Mouse (Mus musculus) layer of hippocampus, postnatal 36 days (tissue): ENCODE data around the gene Laptm4a. TPM values are rescaled to one million over a fixed set of nuclear protein-coding genes. Genes with fewer than 3 reads are reported as not detected.
A peak's percentile ranks its signal among the peaks of the same experiment; 100 is the strongest.

Experiments
- DNase-seq, 2 experiments: peaks; one replicate each; pipeline ENCODE4 v3.0.0; 2022
- total RNA-seq, 2 experiments: library from RNA; stranded (reverse); gene quantifications; 2 replicates each; pipeline ENCODE4 v1.2.3; 2021

Laptm4a gene
- 100 to 1,000 TPM; 211 to 225 TPM for total RNA-seq

- peak; percentile 95 to 96 for DNase-seq
Observed at GRCm38 (mm10) chr12:8921394-8922368, at the start of gene Laptm4a. Laptm4a (plus strand) TSS chr12:8921664.

GRCm38 (mm10) chr12:8875583-8875982, 45.9 kb upstream of the Laptm4a start:
- no peak for DNase-seq

DNA sequence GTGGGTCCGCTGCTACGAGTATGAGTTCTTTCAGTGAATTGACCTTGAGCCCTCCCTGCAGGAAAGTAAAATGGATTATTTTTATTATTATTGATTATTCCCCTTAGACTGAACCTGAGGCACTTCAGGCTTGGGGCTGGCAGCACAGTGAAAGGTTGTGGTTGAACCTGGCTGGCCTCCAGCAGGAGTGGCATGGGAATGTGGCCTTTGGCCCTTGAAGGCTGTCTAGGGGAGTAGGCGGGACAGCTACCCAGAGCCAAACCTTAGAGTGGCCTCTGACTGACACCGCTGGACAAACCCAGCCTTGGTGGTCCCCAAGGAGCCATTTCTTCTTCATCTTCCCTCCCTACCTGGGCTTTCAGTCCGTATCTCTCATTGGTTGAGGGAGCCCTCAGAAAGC, 44.6 kb upstream of the Laptm4a start:
- DNase-seq: no peak

DNA sequence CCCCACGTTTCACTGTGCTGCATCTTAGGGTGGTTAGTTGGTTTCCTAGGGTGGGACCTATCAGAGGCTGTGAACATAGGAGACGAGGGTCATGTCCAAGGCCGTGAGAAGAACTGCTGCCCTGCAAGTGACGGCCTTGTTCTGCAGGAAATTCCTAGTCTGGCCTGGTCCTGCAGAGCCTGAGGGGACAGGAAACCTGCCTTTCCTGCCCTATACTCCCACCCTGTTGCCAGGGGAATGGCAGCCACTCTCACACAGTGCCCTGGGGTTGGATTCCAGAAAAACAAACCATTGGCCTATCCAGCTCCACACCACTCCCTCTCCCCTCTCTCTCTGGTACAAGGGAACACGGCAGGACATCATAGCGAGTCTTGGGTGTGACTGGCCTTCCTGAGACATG, 44.1 kb upstream of the Laptm4a start:
- DNase-seq: no peak

- no peak for DNase-seq
Observed at GRCm38 (mm10) chr12:8878752-8879151, 42.7 kb upstream of the Laptm4a start.

GRCm38 (mm10) chr12:8879389-8879788, 42.1 kb upstream of the Laptm4a start:
- no peak for DNase-seq

DNA sequence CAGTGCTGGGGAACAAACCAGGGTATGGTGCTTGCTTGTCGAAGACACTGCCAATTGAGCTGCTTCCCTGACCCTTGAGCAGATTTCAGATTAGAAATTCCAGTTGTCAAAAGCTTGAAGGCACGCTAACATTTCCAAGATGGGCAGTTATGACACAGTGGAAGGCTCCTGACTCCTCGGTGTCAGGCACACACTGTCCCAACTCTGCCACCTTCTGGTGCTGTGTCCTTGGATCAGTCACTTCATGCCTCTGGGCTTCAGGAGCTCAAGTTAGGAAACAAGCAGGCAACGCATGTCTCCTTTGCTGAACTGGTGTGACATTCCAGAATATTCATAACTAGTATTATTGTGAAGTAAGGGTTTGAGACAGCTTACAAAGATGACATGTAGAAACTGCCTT, 39.7 kb upstream of the Laptm4a start:
- no peak for DNase-seq

- no peak for DNase-seq
Observed at GRCm38 (mm10) chr12:8882376-8882775, 39.1 kb upstream of the Laptm4a start.

DNA sequence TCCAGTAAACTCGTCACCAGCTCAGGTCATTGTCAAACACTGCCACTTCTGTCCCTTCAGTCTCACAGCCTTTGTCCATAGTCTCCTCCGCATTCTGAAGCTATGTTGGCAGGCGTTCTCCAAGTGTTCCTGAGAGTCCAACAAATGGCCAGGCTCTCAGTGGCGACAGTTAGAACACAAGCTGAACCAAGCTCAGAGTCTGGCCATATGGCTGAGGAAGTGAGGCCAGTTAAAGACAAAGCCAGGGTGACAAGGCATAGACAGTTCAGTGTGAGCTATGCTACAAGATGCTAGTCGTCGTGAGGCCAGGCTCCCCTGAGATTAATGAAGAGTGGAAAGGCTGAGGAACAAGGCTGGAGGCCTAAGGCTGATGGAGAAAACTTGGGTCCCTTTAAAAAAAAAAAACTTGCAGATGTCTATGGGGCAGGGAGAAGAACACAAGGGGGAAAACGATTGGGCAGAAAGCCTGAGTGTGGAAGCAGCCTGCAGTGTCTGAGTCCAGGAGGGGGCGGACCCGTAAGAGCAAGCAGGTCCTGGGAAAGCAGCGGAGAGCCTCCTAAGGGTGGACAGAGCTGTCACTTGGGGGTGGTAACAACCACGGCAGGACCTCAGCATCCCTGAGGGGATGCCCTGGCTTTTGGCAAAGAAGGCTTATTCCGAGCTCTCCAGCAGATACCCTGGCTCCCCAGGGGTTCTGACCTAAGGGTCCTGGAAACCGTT, 36.9 kb upstream of the Laptm4a start:
- no peak for DNase-seq

DNA sequence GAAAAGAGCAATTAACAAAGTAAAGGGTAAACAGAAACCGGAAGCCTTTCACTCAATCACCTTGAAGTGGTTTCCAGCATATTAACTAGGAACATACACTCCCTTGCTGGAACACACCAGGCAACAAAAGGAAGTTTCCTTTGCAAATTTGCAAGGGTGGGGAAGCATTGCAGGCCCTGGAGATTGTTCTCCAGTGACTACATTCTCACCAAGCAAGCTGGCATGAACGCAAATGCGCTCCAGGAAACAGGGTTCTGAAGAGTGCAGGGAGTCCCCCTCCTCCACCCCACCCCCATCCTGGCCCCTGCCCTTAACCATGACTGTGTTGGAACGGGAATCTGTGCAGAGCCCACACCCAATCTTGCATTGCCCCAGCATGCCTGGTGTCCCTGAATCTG, 36.3 kb upstream of the Laptm4a start:
- no peak for DNase-seq

- DNase-seq: no peak
Observed at GRCm38 (mm10) chr12:8885950-8886349, 35.5 kb upstream of the Laptm4a start.

- DNase-seq: no peak
Observed at GRCm38 (mm10) chr12:8888445-8888844, 33.0 kb upstream of the Laptm4a start.

DNA sequence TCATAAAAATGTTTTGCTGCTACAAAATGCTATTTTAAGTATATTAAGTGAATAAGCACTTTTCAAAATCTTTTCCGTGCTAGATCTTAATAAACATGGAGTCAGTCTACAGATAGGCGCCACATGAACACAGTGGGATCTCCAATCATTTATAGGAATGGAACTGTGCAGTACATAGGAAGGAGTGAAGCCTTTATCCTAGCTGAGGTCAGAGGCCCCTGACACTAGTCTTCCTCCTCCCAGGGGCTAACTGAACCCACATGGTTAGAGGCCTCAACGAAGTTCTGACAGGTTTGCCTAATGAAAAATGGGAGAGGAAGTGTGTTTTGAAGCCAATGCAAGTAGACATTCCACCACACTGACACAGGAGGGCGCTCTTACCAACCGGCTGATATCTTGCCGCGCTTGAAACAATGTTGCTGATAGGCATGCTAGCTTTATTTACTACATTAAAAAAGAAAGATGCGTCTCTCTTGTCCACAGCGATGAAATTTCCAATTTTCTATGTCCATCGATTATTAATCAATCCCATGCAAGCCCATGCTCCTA, 32.3 kb upstream of the Laptm4a start:
- peak; percentile 51 to 71 for DNase-seq

GRCm38 (mm10) chr12:8892876-8893532, 28.5 kb upstream of the Laptm4a start:
- no peak for DNase-seq

GRCm38 (mm10) chr12:8897140-8897539, 24.3 kb upstream of the Laptm4a start:
- DNase-seq: no peak

DNA sequence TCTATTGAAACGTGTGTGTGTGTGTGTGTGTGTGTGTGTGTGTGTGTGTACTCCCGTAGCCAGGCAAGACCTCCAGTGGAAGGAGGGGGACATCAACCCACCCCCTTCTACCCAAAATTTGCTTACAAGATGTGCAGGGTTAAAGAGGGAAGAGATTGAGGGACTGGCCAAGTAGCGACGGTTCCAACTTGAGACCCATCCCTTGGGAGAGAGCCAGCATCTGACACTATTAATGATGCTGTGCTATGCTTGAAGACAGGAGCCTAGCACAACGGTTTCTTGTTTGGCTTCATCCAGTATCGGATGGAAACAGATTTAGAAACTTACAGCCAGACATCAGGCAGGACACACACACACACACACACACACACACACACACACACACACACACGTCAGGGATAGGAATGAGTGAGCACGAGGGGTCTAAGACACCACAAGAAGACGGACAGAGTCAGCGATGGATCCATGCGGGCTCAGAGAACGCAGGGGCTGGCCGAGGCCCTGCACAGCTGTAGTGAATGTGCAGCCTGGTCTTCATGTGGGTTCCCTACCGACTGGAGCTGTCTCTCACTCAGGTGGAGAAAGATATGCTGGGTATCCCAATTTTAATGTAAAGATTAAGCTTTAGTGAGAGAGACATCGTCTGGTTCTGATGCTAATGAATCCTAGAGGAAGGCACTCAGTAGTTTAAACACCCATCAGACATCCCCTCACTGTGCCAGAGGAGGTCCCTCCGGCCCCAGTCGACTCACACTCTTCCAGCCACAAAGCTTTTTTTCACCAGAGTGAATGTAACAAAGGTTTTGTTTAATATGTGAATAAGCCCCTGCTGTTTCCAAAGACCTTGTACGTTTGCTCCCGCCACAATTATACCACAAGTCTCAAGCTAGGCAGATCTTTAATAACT, 22.3 kb upstream of the Laptm4a start:
- no peak for DNase-seq

- DNase-seq: no peak
Observed at GRCm38 (mm10) chr12:8900107-8900698, 21.3 kb upstream of the Laptm4a start.

DNA sequence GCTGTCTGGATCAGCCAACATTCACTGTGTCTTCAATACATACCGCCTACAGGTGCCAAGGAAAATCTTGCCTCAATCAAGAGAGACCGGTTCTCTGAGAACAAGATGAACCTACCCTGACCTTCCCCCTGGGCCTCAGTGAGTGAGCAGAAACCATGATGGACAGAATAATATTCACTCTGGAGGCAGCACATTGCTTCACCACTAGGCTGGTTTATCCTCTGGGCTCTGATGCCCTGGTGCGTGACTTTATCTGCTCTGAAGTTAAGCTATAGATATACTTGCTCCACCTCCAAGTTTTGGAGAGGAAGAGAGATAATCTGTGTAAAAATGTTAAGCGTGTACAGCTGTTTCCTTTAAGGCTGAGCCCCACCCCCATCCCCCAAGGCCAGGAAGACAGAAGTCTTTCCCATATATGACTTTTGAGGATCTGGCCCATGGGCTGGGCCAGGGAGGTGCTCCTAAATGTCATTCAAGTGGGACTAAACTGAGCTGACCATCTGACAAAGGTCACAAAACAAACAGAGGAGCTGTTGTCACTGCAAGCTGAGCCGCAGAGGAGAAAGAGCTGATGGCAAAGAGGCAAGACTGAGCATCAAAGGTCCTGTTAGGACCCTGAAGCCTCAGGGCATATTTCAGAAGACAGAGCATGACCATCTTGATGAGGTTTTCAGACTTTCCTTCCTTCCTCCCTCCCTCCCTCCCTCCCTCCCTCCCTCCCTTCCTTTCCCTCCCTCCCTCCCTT, 20.4 kb upstream of the Laptm4a start:
- DNase-seq: no peak

DNA sequence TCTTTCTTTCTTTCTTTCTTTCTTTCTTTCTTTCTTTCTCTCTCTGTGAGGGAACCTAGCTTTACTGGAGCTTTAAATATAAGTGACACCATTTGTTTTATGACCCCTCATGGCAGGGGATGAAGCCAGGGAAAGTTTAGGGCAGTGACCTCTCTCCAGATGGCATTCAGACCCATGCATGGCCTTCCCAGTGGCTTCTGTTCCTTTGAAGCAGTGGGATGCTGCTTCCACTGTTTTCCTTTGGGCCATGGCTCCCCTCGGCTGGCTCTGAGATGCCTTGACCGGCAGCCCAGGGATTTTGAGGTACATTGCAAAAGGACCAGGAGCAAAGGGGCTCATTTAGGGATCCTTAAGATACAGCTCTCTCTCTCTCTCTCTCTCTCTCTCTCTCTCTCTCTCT, 19.5 kb upstream of the Laptm4a start:
- DNase-seq: no peak

- no peak for DNase-seq
Observed at GRCm38 (mm10) chr12:8902479-8902878, 19.0 kb upstream of the Laptm4a start.
